Mouse (Mus musculus) brain, embryonic 14.5 days (tissue): ENCODE measurements around the gene Nlgn1. TPM values are rescaled to one million over a fixed set of nuclear protein-coding genes. Genes with fewer than 3 reads are reported as not detected.

Source experiments
- DNase-seq: peaks from one replicate; pipeline ENCODE4 v3.0.0-alpha.2; 2011; ENCODE audit warnings: low read depth
- CTCF ChIP-seq: fragments of 200-500 bp; IDR thresholded peaks from 2 replicates; pipeline ENCODE4 v1.5.1; 2012; ENCODE audit warnings: inconsistent platforms, mild to moderate bottlenecking, moderate library complexity, borderline replicate concordance; ENCODE audit not compliant: insufficient read depth, insufficient read length; ENCODE audit errors: extremely low read depth
- POLR2A ChIP-seq: fragments of 200-500 bp; IDR thresholded peaks from 2 replicates; pipeline ENCODE4 v1.6.1; 2012; ENCODE audit warnings: mild to moderate bottlenecking, inconsistent platforms, borderline replicate concordance; ENCODE audit not compliant: poor library complexity, insufficient read depth, insufficient read length, severe bottlenecking; ENCODE audit errors: extremely low read depth
- polyA plus RNA-seq: library from polyadenylated mRNA; depleted of rRNA; stranded (reverse); fragments of >200 nt; gene quantifications from 2 replicates; pipeline ENCODE4 v1.2.3, GENCODE M21; 2012; rRNA removed

Nlgn1 gene
- polyA plus RNA-seq, result 12.4 and 18.9 TPM in 2 replicates

GRCm38 (mm10) chr3:26332400-26333238 lies at the start of gene Nlgn1:
Gene Nlgn1 (minus strand): TSS chr3:26332460.
- peak; percentile 52 for DNase-seq
- TF ChIP-seq CTCF, result no peak
- no peak for TF ChIP-seq POLR2A

DNA sequence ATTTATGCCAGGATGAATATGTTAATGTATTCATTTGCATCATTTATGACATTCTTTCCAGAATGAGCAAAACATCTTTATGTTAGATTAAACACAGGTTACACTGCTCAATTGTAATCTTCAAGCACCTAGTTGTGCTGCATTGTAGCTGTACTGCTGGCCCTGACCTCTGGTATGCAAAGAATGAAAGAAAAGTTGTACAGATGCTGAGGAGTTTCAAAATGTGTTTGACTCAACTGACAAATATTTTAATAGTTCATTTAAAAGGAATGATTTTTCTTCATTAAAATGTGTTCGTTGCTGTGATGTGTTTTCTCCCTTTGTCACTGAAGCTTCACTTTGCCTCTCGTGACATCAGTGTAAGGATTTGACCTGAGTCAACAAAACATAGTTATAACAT lies 46.0 kb upstream of the Nlgn1 start:
- TF ChIP-seq CTCF (no peak), POLR2A (no peak)
- no peak for DNase-seq

DNA sequence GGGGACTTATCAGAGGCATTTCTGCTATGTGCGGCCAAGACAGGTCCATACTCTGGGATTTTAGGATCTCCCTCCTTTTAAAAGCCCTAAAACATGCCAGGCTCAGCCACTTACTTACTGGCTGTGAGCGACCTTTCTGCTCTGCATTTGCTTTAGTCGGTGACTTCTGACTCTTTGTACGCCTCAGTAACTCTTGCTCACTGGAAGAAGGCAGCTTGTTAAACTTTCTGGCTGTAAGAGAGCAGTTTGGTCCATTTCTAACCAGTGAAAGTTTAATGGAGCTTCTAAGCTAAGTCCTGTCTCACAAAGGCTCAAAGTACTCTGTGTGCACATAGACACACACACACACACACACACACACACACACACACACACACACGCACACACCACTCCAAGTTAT lies 22.8 kb upstream of the Nlgn1 start:
- TF ChIP-seq CTCF, result no peak
- no peak for TF ChIP-seq POLR2A
- no peak for DNase-seq

DNA sequence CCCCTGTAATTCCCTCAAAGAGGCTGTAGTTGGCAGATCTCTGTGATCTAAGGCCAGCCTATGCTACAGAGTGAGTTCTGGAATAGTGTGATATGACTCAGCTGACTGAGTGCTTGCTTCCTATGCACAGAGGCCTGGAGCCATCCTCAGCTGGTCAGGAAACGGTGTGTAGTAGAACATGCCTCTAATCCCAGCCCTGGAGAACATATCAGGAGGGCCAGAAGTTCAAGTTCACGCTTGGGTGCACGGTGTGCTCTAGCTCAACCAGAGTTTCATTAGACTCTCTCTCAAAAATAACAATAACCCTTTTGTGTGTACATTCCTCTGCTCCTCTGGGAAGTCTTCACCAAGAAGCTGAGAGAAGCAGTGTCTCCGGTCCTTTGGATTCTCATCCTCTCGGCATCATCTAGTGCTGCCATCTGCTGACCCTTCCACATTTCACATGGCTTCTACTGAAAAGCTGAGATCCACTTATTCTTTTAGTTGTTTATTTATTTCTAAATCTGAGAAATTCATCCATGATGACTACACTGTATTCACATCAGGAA lies 22.3 kb upstream of the Nlgn1 start:
- peak; percentile 50 for DNase-seq

GRCm38 (mm10) chr3:26337495-26337894 lies 5.2 kb upstream of the Nlgn1 start:
- TF ChIP-seq CTCF (no peak), POLR2A (no peak)
- DNase-seq, result no peak

More for the DNA sequence above, 22.3 kb upstream of the Nlgn1 start:
- TF ChIP-seq POLR2A (no peak), CTCF (peak; percentile 40; the same call in 1 of the 2 replicates)

DNA sequence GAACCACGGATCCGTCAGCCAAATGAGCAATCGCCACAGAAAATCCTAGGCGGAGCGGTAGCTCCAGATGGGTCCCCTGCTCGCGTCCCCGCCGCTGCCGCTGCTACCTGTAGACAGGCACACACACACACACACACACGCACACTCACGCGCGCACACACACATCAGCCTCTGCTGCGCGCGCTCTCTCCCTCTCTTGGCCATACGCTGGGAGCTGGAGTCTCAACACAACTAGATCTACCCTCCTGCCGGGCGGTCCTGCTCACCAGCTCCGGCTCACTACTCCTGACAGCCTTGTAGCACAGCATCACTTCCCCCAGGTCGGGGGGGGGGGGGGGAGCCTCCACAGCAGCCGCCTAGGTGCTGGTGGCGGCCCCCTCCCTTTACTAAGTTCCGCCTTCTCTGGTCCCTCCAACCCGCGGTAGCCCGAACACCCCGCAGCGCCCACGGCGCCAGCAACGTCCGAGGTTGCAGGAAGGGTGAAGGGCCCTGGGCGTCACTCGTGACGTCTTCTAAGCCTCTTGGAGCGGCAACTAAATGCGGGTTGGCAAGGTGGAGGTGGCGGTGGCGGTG lies 1.1 kb upstream of the Nlgn1 start:
- DNase-seq, result peak; percentile 88
- TF ChIP-seq POLR2A (no peak), CTCF (no peak)

DNA sequence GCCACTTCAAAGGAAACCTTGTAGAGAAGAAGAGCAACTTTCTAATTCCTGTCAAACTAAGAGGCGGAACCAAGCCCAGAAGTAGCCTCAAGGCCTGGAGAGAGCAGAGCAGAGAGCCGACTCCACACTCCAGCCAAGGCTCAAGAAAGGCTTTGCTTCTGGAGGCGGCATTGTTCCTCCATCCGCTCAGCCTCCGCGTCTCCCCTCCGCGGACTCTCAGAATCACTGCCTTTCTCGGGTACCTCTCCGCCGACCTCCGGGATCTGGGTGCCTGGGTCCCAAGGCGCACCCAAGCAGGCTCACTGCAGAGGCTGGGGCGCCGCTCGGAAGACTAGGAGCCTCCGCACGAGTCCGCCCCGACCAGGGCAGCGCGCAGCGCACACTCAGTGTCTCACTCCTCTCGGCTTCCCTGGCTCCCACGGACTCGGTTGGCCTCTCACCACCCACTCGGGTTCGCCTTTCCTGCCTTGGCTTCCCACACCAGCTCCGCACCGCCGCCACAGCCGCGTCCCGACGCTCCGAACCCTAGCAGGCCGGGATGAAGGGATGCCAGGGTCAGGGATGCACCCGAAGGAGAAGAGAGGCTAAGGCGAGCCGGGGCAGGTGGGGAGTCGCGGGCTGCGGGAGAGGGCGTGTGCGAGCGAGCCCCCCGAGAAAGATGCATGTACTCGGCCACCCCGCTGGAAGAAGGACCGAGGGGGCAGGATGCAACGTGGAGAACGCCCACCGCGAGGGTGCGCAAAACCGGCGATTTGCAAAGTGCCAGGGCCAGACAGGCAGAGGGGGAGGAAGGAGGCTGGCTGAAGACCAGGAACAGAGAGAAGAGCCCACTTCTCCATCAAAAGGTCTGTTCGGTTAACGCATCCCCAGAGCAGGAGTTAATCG lies 841 bp downstream of the Nlgn1 start:
- TF ChIP-seq CTCF (peak; percentile 23; the same call in 1 of the 2 replicates), POLR2A (no peak)
- DNase-seq, result peak; percentile 83

GRCm38 (mm10) chr3:26330863-26331176 lies 1.4 kb downstream of the Nlgn1 start:
- no peak for DNase-seq
- no peak for TF ChIP-seq CTCF
- TF ChIP-seq POLR2A, result no peak

- TF ChIP-seq CTCF (no peak), POLR2A (no peak)
Measured at GRCm38 (mm10) chr3:26330019-26330418, 2.2 kb downstream of the Nlgn1 start.

DNA sequence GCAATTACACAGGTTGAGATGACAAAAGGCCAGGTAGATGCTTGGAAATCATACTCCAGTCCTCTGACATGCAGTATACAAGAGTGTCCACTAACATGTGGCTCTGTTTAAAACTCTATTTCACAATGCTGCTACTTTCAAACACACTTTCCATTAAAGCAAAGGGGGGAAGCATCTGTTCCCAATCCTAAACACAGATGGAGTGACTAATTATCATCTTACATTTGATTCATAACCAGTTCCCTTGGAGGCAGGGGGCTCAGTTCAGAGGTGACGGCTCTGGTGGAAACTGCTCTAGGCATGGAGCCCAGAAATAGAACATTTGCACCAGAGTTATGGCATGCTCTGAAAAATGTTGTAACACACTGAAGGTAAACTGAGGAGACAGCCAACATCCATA lies 7.8 kb downstream of the Nlgn1 start:
- TF ChIP-seq POLR2A (no peak), CTCF (no peak)
- peak; percentile 75 for DNase-seq

More at GRCm38 (mm10) chr3:26330019-26330418, 2.2 kb downstream of the Nlgn1 start:
- DNase-seq, result peak; percentile 30

GRCm38 (mm10) chr3:26317397-26317796 lies 14.9 kb downstream of the Nlgn1 start:
- TF ChIP-seq CTCF, result no peak
- no peak for TF ChIP-seq POLR2A
- peak; percentile 43 for DNase-seq
